27 mouse cellular contexts compared by ENCODE assay signal in genomic region chr9:105263140-105263539, GRCm38 (mm10).
A peak's percentile ranks its signal among the peaks of the same experiment; 100 is the strongest.
DNase-seq lines count a peak whose midpoint lies in the region; ATAC-seq lines count a peak whose summit lies in the region.
"Had no signal": no experiment of that assay in that cellular context is flagged by ENCODE, and none has a peak within 500 bp of the region (broad histone marks: within the 10 kb centered on the region; RNA-seq: fewer than 3 reads in every experiment).

No protein-coding gene starts in this region.

- 0 out of 2 replicates have a peak overlapping the region, but pooled peaks have one; percentile 35 for H3K27ac ChIP-seq in hindbrain, embryonic 12.5 days
- H3K27ac ChIP-seq in hindbrain, embryonic 10.5 days: no peak overlapping the region
- peak overlapping the region; percentile 43 for H3K27ac ChIP-seq in midbrain, embryonic 14.5 days (replicated peaks; ENCODE audit: low read depth, low read length)
- H3K27ac ChIP-seq in neural tube, embryonic 15.5 days (replicated peaks): peak overlapping the region; percentile 41; the same call in 1 of the 2 replicates
- H3K27ac ChIP-seq: embryonic facial prominence, embryonic 12.5 days; heart, adult 2 months; heart, embryonic 13.5 days; intestine, embryonic 15.5 days; kidney, postnatal 0 days; liver, embryonic 14.5 days had no signal

- no peak overlapping the region for H3K9ac ChIP-seq in hindbrain, embryonic 12.5 days
- no peak overlapping the region for H3K9ac ChIP-seq in midbrain, embryonic 14.5 days (replicated peaks; ENCODE audit: low read length)
- H3K9ac ChIP-seq in neural tube, embryonic 15.5 days (replicated peaks): no peak overlapping the region
- H3K9ac ChIP-seq: embryonic facial prominence, embryonic 12.5 days; heart, embryonic 13.5 days; intestine, embryonic 15.5 days; liver, embryonic 14.5 days; lung, embryonic 14.5 days had no signal

- H3K27me3 ChIP-seq in hindbrain, embryonic 12.5 days: no peaks in the 10 kb centered on the region
- no peaks in the 10 kb centered on the region for H3K27me3 ChIP-seq in hindbrain, embryonic 10.5 days (ENCODE audit: insufficient read depth, poor library complexity, severe bottlenecking)
- H3K27me3 ChIP-seq in midbrain, embryonic 14.5 days (ENCODE audit: control insufficient read depth, insufficient read depth, low read length): no peaks in the 10 kb centered on the region
- no peaks in the 10 kb centered on the region for H3K27me3 ChIP-seq in neural tube, embryonic 15.5 days (replicated peaks)
- H3K27me3 ChIP-seq: heart, embryonic 13.5 days; intestine, embryonic 15.5 days had no signal

- DNase-seq in hindbrain, embryonic 10.5 days (ENCODE audit: low spot score): no peak
- peak; percentile 12 for DNase-seq in retina, postnatal 1 day
- no peak for DNase-seq in retina, embryonic 14.5 days (ENCODE audit: low spot score)
- DNase-seq in midbrain, embryonic 14.5 days: peak; percentile 64
- DNase-seq in gastrocnemius, postnatal 10 days: no peak
- DNase-seq in kidney, postnatal 14 days: no peak
- DNase-seq: cerebellum, adult 8-10 months; embryo, embryonic 11 days; gastrocnemius, postnatal 36 days; heart, adult 2 months; heart, postnatal 10 days; kidney, adult 2 months; layer of hippocampus, postnatal 36 days; liver; lung, embryonic 14.5 days; lung, postnatal 14 days; thymus, postnatal 4 days had no signal

- H3K4me2 ChIP-seq in hindbrain, embryonic 12.5 days (replicated peaks): no peak overlapping the region
- H3K4me2 ChIP-seq in midbrain, embryonic 14.5 days (ENCODE audit: low read length): no peak overlapping the region
- no peak overlapping the region for H3K4me2 ChIP-seq in neural tube, embryonic 15.5 days
- H3K4me2 ChIP-seq: embryonic facial prominence, embryonic 12.5 days; heart, embryonic 13.5 days; intestine, embryonic 15.5 days; lung, embryonic 14.5 days had no signal

- 0 out of 2 replicates have a peak, but pooled peaks cover 2% of the 10 kb centered on the region for H3K4me1 ChIP-seq in hindbrain, embryonic 12.5 days
- H3K4me1 ChIP-seq in hindbrain, embryonic 10.5 days (replicated peaks): no peaks in the 10 kb centered on the region
- H3K4me1 ChIP-seq in midbrain, embryonic 14.5 days (ENCODE audit: control insufficient read depth, insufficient read depth, low read length): peaks cover 10% of the 10 kb centered on the region; the same call in 1 of the 2 replicates
- H3K4me1 ChIP-seq in neural tube, embryonic 15.5 days: peaks cover 18% of the 10 kb centered on the region; the same call in 1 of the 2 replicates
- H3K4me1 ChIP-seq: embryonic facial prominence, embryonic 12.5 days; heart, embryonic 13.5 days; intestine, embryonic 15.5 days had no signal

- H3K9me3 ChIP-seq in hindbrain, embryonic 12.5 days (replicated peaks): no peaks in the 10 kb centered on the region
- no peaks in the 10 kb centered on the region for H3K9me3 ChIP-seq in hindbrain, embryonic 10.5 days
- no peaks in the 10 kb centered on the region for H3K9me3 ChIP-seq in midbrain, embryonic 14.5 days (ENCODE audit: control insufficient read depth, low read length)
- no peaks in the 10 kb centered on the region for H3K9me3 ChIP-seq in neural tube, embryonic 15.5 days (replicated peaks)
- H3K9me3 ChIP-seq: embryonic facial prominence, embryonic 12.5 days; heart, embryonic 13.5 days; intestine, embryonic 15.5 days had no signal

- no peak overlapping the region for H3K4me3 ChIP-seq in hindbrain, embryonic 12.5 days
- H3K4me3 ChIP-seq in hindbrain, embryonic 10.5 days: no peak overlapping the region
- no peak overlapping the region for H3K4me3 ChIP-seq in midbrain, embryonic 14.5 days (replicated peaks; ENCODE audit: low read depth, low read length)
- H3K4me3 ChIP-seq in neural tube, embryonic 15.5 days (replicated peaks): no peak overlapping the region
- H3K4me3 ChIP-seq: embryonic facial prominence, embryonic 12.5 days; heart, adult 2 months; heart, embryonic 13.5 days; intestine, embryonic 15.5 days; myocyte had no signal

- ATAC-seq in hindbrain, embryonic 12.5 days (ENCODE audit: low FRiP score): no peak
- ATAC-seq in midbrain, embryonic 14.5 days (ENCODE audit: low FRiP score, low TSS enrichment): no peak
- ATAC-seq in neural tube, embryonic 15.5 days (ENCODE audit: low FRiP score): no peak
- ATAC-seq: CD4-positive, CD25-positive, alpha-beta regulatory T cell, adult 4 months; forebrain, embryonic 14.5 days; intestine, embryonic 15.5 days had no signal

- 69% methylated on average over 2 of the region's 2 CpGs for WGBS in hindbrain, embryonic 12.5 days
- WGBS in hindbrain, embryonic 10.5 days: 83% methylated on average over 2 of the region's 2 CpGs
- WGBS in midbrain, embryonic 14.5 days: 57% methylated on average over 2 of the region's 2 CpGs
- 56% methylated on average over 2 of the region's 2 CpGs for WGBS in neural tube, embryonic 15.5 days

- H3K36me3 ChIP-seq in hindbrain, embryonic 12.5 days: no peaks in the 10 kb centered on the region
- H3K36me3 ChIP-seq in hindbrain, embryonic 10.5 days: no peaks in the 10 kb centered on the region
- H3K36me3 ChIP-seq in midbrain, embryonic 14.5 days (ENCODE audit: control insufficient read depth, insufficient read depth, low read length): no peaks in the 10 kb centered on the region
- no peaks in the 10 kb centered on the region for H3K36me3 ChIP-seq in neural tube, embryonic 15.5 days
- H3K36me3 ChIP-seq: embryonic facial prominence, embryonic 12.5 days; heart, embryonic 13.5 days; intestine, embryonic 15.5 days had no signal

Comparison
In these comparisons a context has a peak if more than half of its experiments do, and no peak if none do; other contexts are left out.
1. DNase-seq: peak in retina, postnatal 1 day (single experiment) and midbrain, embryonic 14.5 days (single experiment); none in hindbrain, embryonic 10.5 days (single experiment), retina, embryonic 14.5 days (single experiment), gastrocnemius, postnatal 10 days (single experiment) and kidney, postnatal 14 days (single experiment).